Mouse (Mus musculus) hematopoietic stem cell, adult 5-6 weeks (primary cell): ENCODE results near the gene Smarca1. TPM values are rescaled to one million over a fixed set of nuclear protein-coding genes. Genes with fewer than 3 reads are reported as not detected.

Source experiments
- ATAC-seq, 2 experiments: fragments of 125-278 bp in 1 of 2; replicated peaks in 1 of 2; 2 replicates each; pipeline ENCODE4 v1.8.0; 2016 to 2017; ENCODE audit warnings: inconsistent platforms in 2 of 2, mild to moderate bottlenecking in 2 of 2, moderate number of reproducible peaks in 2 of 2, low read depth in 1 of 2, moderate TSS enrichment in 1 of 2; ENCODE audit not compliant: low FRiP score in 2 of 2, poor library complexity in 2 of 2, severe bottlenecking in 2 of 2, insufficient read depth in 1 of 2, low TSS enrichment in 1 of 2
- total RNA-seq: library from RNA; stranded (forward); fragments of 172-1452, 232-1000 nt; gene quantifications from 2 replicates; pipeline ENCODE4 v1.2.3, GENCODE M21; 2017

The Smarca1 gene
- total RNA-seq, 1 experiment from 2014 or later = 1.2 TPM

DNA sequence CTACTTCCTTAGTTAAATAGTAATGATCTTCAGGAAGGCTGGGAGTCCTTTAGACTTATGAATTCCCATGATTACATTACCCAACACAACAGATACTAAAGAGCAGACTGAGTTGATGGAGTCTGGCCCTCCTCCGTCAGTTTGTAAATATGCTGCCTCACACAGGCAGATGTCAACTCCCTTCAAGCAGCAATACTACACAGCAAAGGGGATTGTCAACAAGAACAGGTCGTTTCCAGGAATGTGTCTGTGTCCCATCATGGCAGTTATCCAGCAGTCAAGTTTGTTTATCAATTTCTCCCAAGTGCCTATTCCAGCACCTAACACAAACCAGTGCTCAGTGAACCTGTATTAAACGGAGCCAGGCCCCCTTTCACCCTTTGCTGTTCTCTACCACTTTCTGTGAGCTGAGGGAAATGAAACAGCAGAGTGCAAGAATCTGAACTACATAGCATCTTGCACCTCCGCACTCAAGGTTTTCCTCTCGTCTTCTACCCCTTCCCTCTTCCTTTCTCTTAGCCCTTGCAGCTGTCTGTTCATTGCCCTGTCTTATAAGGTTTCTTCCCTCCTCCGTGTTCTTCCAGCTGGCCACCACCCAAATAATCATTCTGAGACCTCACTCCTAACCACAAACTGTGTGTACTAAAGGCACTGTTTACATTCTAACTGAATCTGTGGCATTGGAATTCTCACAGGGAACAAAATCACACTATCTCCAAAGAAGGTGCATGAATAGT, 57.5 kb downstream of the Smarca1 start:
- ATAC-seq = no peak

DNA sequence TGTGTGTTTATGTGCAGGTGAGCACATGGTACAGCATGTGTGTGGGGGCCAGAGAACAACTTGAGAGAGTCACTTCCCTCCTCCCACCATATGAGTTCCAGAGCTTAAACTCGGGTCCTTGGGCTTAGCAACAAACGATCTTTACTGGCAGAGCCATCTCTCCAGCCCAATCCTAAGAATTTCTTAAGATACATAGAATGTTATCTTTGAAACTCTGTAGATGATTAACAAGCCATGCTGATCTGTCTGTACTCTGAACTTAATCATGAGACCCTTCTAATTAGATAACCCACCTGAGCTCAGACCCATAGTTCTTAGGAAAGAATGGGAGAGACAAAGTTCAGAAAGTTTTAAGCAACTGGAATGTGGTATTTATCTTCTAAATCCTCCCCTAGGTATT, 59.3 kb downstream of the Smarca1 start:
- no peak for ATAC-seq

DNA sequence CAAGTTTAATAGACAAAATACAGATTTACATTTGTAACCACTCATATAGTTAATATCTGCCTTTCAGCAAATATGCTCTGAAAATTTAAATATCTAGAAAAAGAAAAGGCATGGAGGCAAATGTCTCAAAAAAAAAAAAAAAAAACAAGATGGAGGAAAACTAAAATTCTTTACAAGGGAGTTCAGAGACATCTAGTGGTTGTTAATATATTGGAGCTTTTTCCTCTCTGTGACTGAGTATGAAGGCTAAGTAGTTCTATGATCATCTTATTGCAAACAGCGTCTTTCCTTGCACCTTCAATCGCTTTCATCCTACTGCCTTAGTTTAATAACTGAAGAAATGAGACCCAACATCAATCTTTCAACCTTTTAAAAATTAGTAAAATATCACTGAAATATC, 72.2 kb downstream of the Smarca1 start:
- no peak for ATAC-seq

- no peak for ATAC-seq
Measured at GRCm38 (mm10) chrX:47808717-47809116, 84.1 kb downstream of the Smarca1 start.

DNA sequence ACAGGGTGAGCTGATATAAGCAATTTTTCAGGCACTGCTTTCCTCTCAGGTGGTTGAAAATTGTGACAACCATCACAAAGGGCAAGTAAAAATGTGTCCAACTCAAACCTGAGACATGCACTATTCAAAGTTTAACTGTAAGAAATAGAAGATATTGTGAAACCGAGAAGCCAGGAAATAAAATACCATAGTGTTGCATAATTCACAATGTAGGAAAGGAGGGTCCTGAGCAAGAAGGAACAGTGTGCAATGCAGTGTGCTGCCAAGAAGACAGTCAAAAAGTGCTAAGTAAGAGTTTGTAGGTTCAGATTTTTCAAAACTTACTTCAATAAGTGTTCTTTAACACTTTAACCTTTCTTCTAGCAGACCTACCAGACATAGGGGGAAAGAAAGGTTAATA, 128.3 kb downstream of the Smarca1 start:
- ATAC-seq = no peak

DNA sequence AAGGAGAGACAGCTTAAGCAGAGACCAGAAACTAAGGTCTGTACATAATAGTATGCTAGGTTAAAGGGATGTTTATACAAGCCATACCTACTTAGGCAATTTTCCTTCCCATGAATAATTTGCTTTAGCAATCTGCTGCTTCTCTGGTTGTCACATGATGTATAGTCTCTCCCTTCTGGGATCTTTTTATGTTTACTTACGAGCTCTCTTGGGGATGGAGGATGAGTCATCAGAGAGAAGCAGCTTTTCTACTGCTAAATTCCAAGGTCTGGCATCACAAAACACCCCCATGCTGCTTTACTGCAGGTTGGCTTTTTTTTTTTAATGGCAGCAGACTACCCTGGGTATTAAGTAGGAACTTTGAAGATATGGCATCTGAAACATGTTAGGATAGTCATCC, 132.6 kb downstream of the Smarca1 start:
- no peak for ATAC-seq

Other genes with a start within 250 kb of the Smarca1 start
- gene Ocrl, start 19.4 kb upstream of the Smarca1 start, total RNA-seq = 46.5 and 49.5 TPM in 2 replicates
- 1.1 and 1.3 TPM in 2 replicates for gene Apln, start 141.9 kb upstream of the Smarca1 start, total RNA-seq
- 0.25 TPM in 1 of 2 replicates, not detected in the other for gene Xpnpep2, start 215.8 kb upstream of the Smarca1 start, total RNA-seq